1 mouse cellular context compared by ENCODE assay signal in genomic region chr4:134879410-134879981, GRCm38 (mm10).
TF ChIP-seq lines count a peak whose summit lies in the region.

No protein-coding gene starts in this region.

TF ChIP-seq in C2C12, 6 proteins besides CTCF, POLR2A, EP300 and RAD21:
- TF ChIP-seq MAX (IDR thresholded peaks at IDR 0.05) (no peak), FOSL1 (IDR thresholded peaks at IDR 0.05; ENCODE audit: insufficient read depth, low read length, poor library complexity, severe bottlenecking) (no peak), USF1 (IDR thresholded peaks at IDR 0.05; ENCODE audit: low read depth) (no peak), CEBPB (IDR thresholded peaks at IDR 0.05; ENCODE audit: low read depth) (no peak), MYOG (IDR thresholded peaks at IDR 0.05; ENCODE audit: control insufficient read depth, extremely low read depth, insufficient read length) (no peak), MYOD1 (IDR thresholded peaks at IDR 0.05; ENCODE audit: control insufficient read depth, insufficient read length, low read depth) (no peak)
